Mouse (Mus musculus) G1E-ER4 (cell line): ENCODE data around the gene Exoc6. TPM values are rescaled to one million over a fixed set of nuclear protein-coding genes. Genes with fewer than 3 reads are reported as not detected.

ENCODE experiments used
- GATA1 ChIP-seq: IDR thresholded peaks from one replicate; pipeline ENCODE4 v1.8.0; 2012; ENCODE audit warnings: low read length, inconsistent platforms
- polyA plus RNA-seq: library from polyadenylated mRNA; stranded (reverse); fragments of >175 nt; gene quantifications from 2 replicates; pipeline ENCODE4 v1.2.3, GENCODE M21; 2012

The Exoc6 gene
- polyA plus RNA-seq, 1 experiment: 31.0 TPM

GRCm38 (mm10) chr19:37612893-37613292, 62.7 kb downstream of the Exoc6 start:
- TF ChIP-seq GATA1: no peak

GRCm38 (mm10) chr19:37615039-37615630, 64.9 kb downstream of the Exoc6 start:
- TF ChIP-seq GATA1: no peak

- no peak for TF ChIP-seq GATA1
Observed at GRCm38 (mm10) chr19:37647994-37648393, 97.8 kb downstream of the Exoc6 start.

- TF ChIP-seq GATA1: no peak
Observed at GRCm38 (mm10) chr19:37650526-37650925, 100.3 kb downstream of the Exoc6 start.

GRCm38 (mm10) chr19:37654012-37654411, 103.8 kb downstream of the Exoc6 start:
- no peak for TF ChIP-seq GATA1

- TF ChIP-seq GATA1: no peak
Observed at GRCm38 (mm10) chr19:37656441-37656840, 106.2 kb downstream of the Exoc6 start.

- TF ChIP-seq GATA1: no peak
Observed at GRCm38 (mm10) chr19:37665256-37665655, 115.0 kb downstream of the Exoc6 start.

DNA sequence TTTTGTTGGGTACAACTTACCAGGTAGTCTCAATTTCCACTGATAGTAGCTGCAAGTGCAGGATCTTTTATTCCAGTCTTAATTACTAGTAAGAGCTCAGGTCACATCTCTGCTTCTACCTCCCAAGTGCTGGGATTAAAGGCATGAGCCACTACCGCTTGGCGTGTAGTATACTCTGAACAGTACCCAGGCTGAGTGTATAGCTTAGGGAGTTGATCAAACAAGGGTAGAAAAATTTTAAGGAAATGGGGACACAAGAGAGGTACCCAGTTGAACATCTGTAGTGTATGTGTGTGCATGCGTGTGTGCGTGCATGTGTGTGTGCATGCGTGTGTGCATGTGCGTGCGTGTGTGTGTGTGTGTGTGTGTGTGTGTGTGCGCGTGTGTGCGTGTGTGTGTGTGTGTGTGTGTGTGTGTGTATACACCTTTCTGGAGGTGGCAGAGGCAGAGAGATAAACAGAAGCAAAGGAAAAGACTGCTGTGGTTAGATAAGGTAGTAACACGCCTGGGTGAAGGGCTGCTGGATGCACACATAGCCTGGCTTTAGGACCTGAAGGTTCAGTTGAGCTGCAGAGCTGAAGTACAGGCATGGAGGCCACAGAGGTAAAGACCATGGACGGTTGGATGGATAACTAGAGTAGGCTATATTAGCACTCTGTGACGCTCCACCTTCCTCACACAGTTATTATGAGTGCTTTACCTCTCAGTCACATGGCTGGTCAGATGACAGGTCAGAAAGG, 117.8 kb downstream of the Exoc6 start:
- TF ChIP-seq GATA1: peak; percentile 34

GRCm38 (mm10) chr19:37668657-37669056, 118.4 kb downstream of the Exoc6 start:
- TF ChIP-seq GATA1: no peak

- no peak for TF ChIP-seq GATA1
Observed at GRCm38 (mm10) chr19:37669486-37669885, 119.3 kb downstream of the Exoc6 start.

DNA sequence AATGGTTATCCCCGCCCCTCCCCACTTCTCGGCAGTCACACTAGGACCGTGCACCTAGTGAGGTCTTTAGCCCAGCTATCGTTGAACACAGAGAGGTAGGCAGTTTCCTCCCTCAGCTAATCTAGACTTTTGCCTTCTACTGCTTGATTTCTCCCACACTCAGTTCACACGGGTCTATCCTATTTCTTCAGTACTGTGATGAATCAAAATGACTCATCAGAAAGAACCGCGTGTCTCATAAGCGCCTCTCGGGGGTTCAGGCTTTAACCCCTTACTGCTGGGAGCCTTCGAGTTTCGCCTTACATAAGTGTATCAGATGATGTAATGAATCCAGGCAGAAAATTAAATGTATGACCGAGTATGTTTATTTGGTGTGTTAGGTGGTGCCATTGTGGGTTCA, 123.2 kb downstream of the Exoc6 start:
- no peak for TF ChIP-seq GATA1

DNA sequence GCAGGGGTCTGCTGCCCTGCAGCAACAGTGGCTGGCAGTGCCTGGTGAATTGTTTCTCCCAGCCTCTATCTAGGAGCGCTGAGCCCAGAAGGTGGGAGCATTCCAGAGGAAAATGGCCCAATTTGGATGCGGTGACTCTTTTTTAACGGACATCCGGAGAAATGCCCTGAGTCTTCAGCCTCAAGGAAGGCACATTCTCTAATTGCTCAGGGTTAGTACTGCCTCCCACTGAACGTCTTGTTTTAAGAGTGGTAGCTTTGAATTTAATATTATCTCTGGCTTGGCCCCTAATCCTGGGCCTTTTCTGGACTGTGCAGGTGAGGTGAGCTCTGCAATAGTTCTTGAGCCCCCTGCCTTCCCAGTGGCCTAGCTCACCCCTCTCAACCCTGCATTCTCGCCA, 135.1 kb downstream of the Exoc6 start, which contains the start of gene Cyp26c1:
Cyp26c1 (plus strand) TSS at position 301 of the 400 bp plus-strand sequence.
- no peak for TF ChIP-seq GATA1

DNA sequence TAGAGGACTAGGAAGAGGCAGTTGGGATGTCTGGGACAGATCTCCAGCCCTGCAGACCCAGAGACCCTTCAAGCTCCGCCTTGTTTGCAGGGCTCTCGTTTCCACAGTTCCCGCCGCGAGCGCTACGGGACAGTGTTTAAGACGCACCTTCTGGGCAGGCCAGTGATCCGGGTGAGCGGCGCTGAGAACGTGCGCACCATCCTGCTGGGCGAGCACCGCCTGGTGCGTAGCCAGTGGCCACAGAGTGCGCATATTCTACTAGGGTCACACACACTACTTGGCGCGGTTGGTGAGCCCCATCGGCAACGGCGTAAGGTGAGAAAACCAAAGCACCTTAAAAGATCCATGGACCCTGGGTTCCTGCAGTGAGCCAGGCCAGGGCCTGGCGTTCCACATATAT, 136.1 kb downstream of the Exoc6 start:
- no peak for TF ChIP-seq GATA1

- TF ChIP-seq GATA1: no peak
Observed at GRCm38 (mm10) chr19:37686941-37687850, 137.0 kb downstream of the Exoc6 start.

GRCm38 (mm10) chr19:37689478-37689877, 139.3 kb downstream of the Exoc6 start:
- no peak for TF ChIP-seq GATA1

DNA sequence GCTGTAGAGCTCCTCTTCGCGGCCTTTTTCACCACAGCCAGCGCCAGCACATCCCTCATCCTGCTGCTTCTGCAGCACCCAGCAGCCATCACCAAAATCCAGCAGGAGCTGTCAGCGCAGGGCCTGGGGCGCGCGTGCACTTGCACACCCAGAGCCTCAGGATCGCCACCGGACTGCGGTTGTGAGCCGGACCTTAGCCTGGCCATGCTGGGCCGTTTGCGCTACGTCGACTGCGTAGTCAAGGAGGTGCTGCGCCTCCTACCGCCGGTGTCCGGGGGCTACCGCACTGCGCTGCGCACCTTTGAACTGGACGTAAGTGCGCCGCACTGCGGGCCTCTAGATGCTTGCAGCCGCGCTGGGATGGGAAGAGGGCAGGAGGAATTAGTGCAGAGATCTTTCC, 140.5 kb downstream of the Exoc6 start:
- no peak for TF ChIP-seq GATA1
